In the genomic region with DNA sequence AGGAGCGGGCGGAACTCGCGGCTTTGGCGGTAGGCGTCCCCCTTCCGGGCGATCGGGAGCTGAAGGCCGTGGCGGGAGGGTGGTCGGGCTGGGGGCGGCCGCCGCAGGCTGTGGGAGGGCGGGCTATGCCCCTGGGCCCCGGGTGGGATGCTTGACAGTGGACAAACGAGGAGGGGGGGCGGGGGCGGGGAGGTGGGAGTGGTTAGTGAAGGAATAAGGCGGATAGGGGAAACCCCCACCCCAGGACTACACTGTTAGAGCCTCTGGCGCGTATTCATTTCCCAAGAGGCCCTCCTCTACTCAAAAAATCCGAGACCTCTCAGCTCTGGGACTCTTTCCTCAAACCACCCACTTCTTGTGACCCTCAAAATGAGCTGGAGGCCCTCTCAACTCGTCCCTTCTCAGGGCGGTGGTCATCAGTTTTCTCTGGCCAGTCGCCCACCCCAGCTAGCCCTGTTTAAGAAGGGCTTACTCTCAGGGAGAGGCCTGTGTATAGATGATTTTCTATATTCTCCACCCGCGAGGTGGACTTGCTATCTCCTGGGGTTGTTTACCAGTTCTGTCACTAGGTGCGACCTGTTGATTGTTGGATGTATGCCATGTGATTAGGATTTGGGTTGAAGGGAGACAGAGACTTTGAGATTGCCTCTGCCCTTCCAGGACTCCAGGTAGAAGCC, we compare ENCODE assay signal across 9 mouse cellular contexts. TPM values are rescaled to one million over a fixed set of nuclear protein-coding genes. Genes with fewer than 3 reads are reported as not detected.
DNase-seq lines count a peak whose midpoint lies in the region; ATAC-seq and TF ChIP-seq lines count a peak whose summit lies in the region.
"Had no signal": no experiment of that assay in that cellular context is flagged by ENCODE, and none has a peak within 500 bp of the region (broad histone marks: within the 10 kb centered on the region; RNA-seq: fewer than 3 reads in every experiment).

No protein-coding gene starts in this region.

- in situ Hi-C loops in ES-E14 (cut with MboI; ENCODE audit: low sequenced_read_pairs in 2 of 2, unreplicated experiment in 2 of 2), result no loop called here

- peak overlapping the region; percentile 79 for H3K27ac ChIP-seq in ES-E14 (ENCODE audit: insufficient read depth, low read depth, low read length, poor library complexity, severe bottlenecking)
- peak overlapping the region; percentile 91 for H3K27ac ChIP-seq in embryonic facial prominence, embryonic 15.5 days (replicated peaks)
- peak overlapping the region; percentile 84 for H3K27ac ChIP-seq in hindbrain, embryonic 16.5 days (ENCODE audit: low read depth, low read length)
- H3K27ac ChIP-seq in midbrain, embryonic 10.5 days (replicated peaks), result peak overlapping the region; percentile 94

- peak; percentile 72 for ATAC-seq in embryonic facial prominence, embryonic 15.5 days (ENCODE audit: insufficient number of reproducible peaks, low FRiP score, low TSS enrichment, low read depth)
- ATAC-seq in hindbrain, embryonic 16.5 days, result peak; percentile 77

- peak overlapping the region; percentile 78 for H3K4me2 ChIP-seq in embryonic facial prominence, embryonic 15.5 days (replicated peaks)
- peak overlapping the region; percentile 74 for H3K4me2 ChIP-seq in hindbrain, embryonic 16.5 days (ENCODE audit: low read length)

- no peaks in the 10 kb centered on the region for H3K9me3 ChIP-seq in ES-E14 (ENCODE audit: control insufficient read depth, insufficient read depth, low read depth, low read length)
- H3K9me3 ChIP-seq in embryonic facial prominence, embryonic 15.5 days (replicated peaks), result no peaks in the 10 kb centered on the region
- H3K9me3 ChIP-seq in hindbrain, embryonic 16.5 days (ENCODE audit: control insufficient read depth, low read length), result no peaks in the 10 kb centered on the region
- H3K9me3 ChIP-seq in midbrain, embryonic 10.5 days (replicated peaks), result no peaks in the 10 kb centered on the region

- peaks cover 18% of the 10 kb centered on the region; the same call in 1 of the 2 replicates for H3K36me3 ChIP-seq in ES-E14 (ENCODE audit: control insufficient read depth, insufficient read depth, low read length, poor library complexity, severe bottlenecking)
- peaks cover 38% of the 10 kb centered on the region for H3K36me3 ChIP-seq in embryonic facial prominence, embryonic 15.5 days
- peaks cover 22% of the 10 kb centered on the region for H3K36me3 ChIP-seq in hindbrain, embryonic 16.5 days (ENCODE audit: control insufficient read depth, insufficient read depth, low read length)
- H3K36me3 ChIP-seq in midbrain, embryonic 10.5 days, result peaks cover 40% of the 10 kb centered on the region

- peak overlapping the region; percentile 74 for H3K9ac ChIP-seq in ES-E14 (ENCODE audit: insufficient read depth, low read depth, low read length, poor library complexity, severe bottlenecking)
- peak overlapping the region; percentile 70 for H3K9ac ChIP-seq in embryonic facial prominence, embryonic 15.5 days
- H3K9ac ChIP-seq in hindbrain, embryonic 16.5 days (ENCODE audit: low read depth, low read length), result peak overlapping the region; percentile 95

- no peaks in the 10 kb centered on the region for H3K27me3 ChIP-seq in embryonic facial prominence, embryonic 15.5 days
- H3K27me3 ChIP-seq in hindbrain, embryonic 16.5 days (replicated peaks; ENCODE audit: control insufficient read depth, insufficient read depth, low read length), result no peaks in the 10 kb centered on the region
- H3K27me3 ChIP-seq in midbrain, embryonic 10.5 days (ENCODE audit: low read depth, poor library complexity, severe bottlenecking), result 0 out of 2 replicates have a peak, but pooled peaks cover 4% of the 10 kb centered on the region

- 1% methylated on average over 23 of the region's 30 CpGs for WGBS in embryonic facial prominence, embryonic 15.5 days
- under 1% methylated on average over 20 of the region's 30 CpGs for WGBS in hindbrain, embryonic 16.5 days
- WGBS in midbrain, embryonic 10.5 days, result 2% methylated on average over 16 of the region's 30 CpGs

- peak; percentile 38 for DNase-seq in kidney, adult 9 months
- no peak for DNase-seq in kidney, postnatal 10 days
- no peak for DNase-seq in ES-E14 (ENCODE audit: low read depth, low spot score)
- no peak for DNase-seq in midbrain, embryonic 10.5 days (ENCODE audit: low spot score)
- no peak for DNase-seq in left cerebral cortex, adult 9 months (ENCODE audit: low spot score in 2 of 2)
- no peak for DNase-seq in urinary bladder, postnatal 4 days (ENCODE audit: low spot score in 2 of 2)

- H3K4me1 ChIP-seq in ES-E14 (ENCODE audit: control insufficient read depth in 2 of 2, insufficient read depth in 2 of 2, low read length in 2 of 2, poor library complexity in 1 of 2), result peaks cover 3 to 38% of the 10 kb centered on the region in 2 experiments; a peak in 2 of 4 replicates
- peaks cover 33% of the 10 kb centered on the region for H3K4me1 ChIP-seq in embryonic facial prominence, embryonic 15.5 days
- peaks cover 19% of the 10 kb centered on the region for H3K4me1 ChIP-seq in hindbrain, embryonic 16.5 days (ENCODE audit: control insufficient read depth, insufficient read depth, low read depth, low read length)
- peaks cover 35% of the 10 kb centered on the region for H3K4me1 ChIP-seq in midbrain, embryonic 10.5 days

- peak overlapping the region; percentile 92 to 94 for H3K4me3 ChIP-seq in ES-E14 (ENCODE audit: insufficient read depth in 1 of 2, low read depth in 1 of 2, low read length in 2 of 2, poor library complexity in 1 of 2, severe bottlenecking in 1 of 2)
- H3K4me3 ChIP-seq in embryonic facial prominence, embryonic 15.5 days (replicated peaks), result peak overlapping the region; percentile 69
- H3K4me3 ChIP-seq in hindbrain, embryonic 16.5 days (ENCODE audit: low read length), result peak overlapping the region; percentile 92
- H3K4me3 ChIP-seq in midbrain, embryonic 10.5 days, result peak overlapping the region; percentile 82

TF ChIP-seq in ES-E14, 5 proteins besides CTCF, POLR2A, EP300 and RAD21:
- TF ChIP-seq MAFK (IDR thresholded peaks at IDR 0.05; ENCODE audit: insufficient read depth, low read depth, low read length), result no peak
- no peak for TF ChIP-seq CHD2 (IDR thresholded peaks at IDR 0.05; ENCODE audit: low read depth, low read length)
- TF ChIP-seq ZNF384 (IDR thresholded peaks at IDR 0.05; ENCODE audit: low read depth, low read length), result no peak
- TF ChIP-seq HCFC1 (IDR thresholded peaks at IDR 0.05; ENCODE audit: borderline replicate concordance, insufficient read depth, low read length), result no peak; the same call in 1 of the 2 replicates
- no peak for TF ChIP-seq ZC3H11A (IDR thresholded peaks at IDR 0.05; ENCODE audit: borderline replicate concordance, low read depth, low read length)

RNA-seq across cellular contexts. Expression of a gene that starts 0.5 kb away (rescaled TPM):
- 7.2 and 15.8 TPM in 2 replicates for total RNA-seq in ES-E14 (2012; rRNA removed)
- polyA plus RNA-seq in embryonic facial prominence, embryonic 15.5 days (2015; fragmentation: Nextera tagmentation; extraction: Ambion mirVana), result 18.8 and 19.9 TPM in 2 replicates
- 9.1 and 11.4 TPM in 2 replicates for polyA plus RNA-seq in hindbrain, embryonic 16.5 days (2015; fragmentation: Nextera tagmentation; extraction: Ambion mirVana)
- polyA plus RNA-seq in midbrain, embryonic 10.5 days (2016; fragmentation: Nextera tagmentation; extraction: Ambion mirVana), result 23.2 and 24.7 TPM in 2 replicates

RNA-seq across cellular contexts. Expression of a gene that starts 1.1 kb away (rescaled TPM):
- total RNA-seq in ES-E14 (2012; rRNA removed), result 0.04 and 0.11 TPM in 2 replicates
- polyA plus RNA-seq in embryonic facial prominence, embryonic 15.5 days (2015; fragmentation: Nextera tagmentation; extraction: Ambion mirVana), result 0.33 and 0.35 TPM in 2 replicates
- polyA plus RNA-seq in hindbrain, embryonic 16.5 days (2015; fragmentation: Nextera tagmentation; extraction: Ambion mirVana), result 0.35 and 0.56 TPM in 2 replicates
- polyA plus RNA-seq in midbrain, embryonic 10.5 days (2016; fragmentation: Nextera tagmentation; extraction: Ambion mirVana), result 0.14 and 0.16 TPM in 2 replicates
- total RNA-seq: neutrophil, adult 5-6 weeks had no signal

RNA-seq across cellular contexts. Expression of a gene that starts 14.8 kb away (rescaled TPM):
- 8.2 and 11.1 TPM in 2 replicates for total RNA-seq in ES-E14 (2012; rRNA removed)
- 73.9 and 79.1 TPM in 2 replicates for polyA plus RNA-seq in embryonic facial prominence, embryonic 15.5 days (2015; fragmentation: Nextera tagmentation; extraction: Ambion mirVana)
- 163 and 175 TPM in 2 replicates for polyA plus RNA-seq in hindbrain, embryonic 16.5 days (2015; fragmentation: Nextera tagmentation; extraction: Ambion mirVana)
- 27.5 and 31.5 TPM in 2 replicates for polyA plus RNA-seq in midbrain, embryonic 10.5 days (2016; fragmentation: Nextera tagmentation; extraction: Ambion mirVana)

RNA-seq across cellular contexts. Expression of a gene that starts 31.4 kb away (rescaled TPM):
- 7.1 and 10.4 TPM in 2 replicates for total RNA-seq in ES-E14 (2012; rRNA removed)
- 20.8 and 25.0 TPM in 2 replicates for polyA plus RNA-seq in embryonic facial prominence, embryonic 15.5 days (2015; fragmentation: Nextera tagmentation; extraction: Ambion mirVana)
- 8.4 and 13.7 TPM in 2 replicates for polyA plus RNA-seq in hindbrain, embryonic 16.5 days (2015; fragmentation: Nextera tagmentation; extraction: Ambion mirVana)
- 22.3 and 25.1 TPM in 2 replicates for polyA plus RNA-seq in midbrain, embryonic 10.5 days (2016; fragmentation: Nextera tagmentation; extraction: Ambion mirVana)

RNA-seq across cellular contexts. Expression of a gene that starts 59.2 kb away (rescaled TPM):
- not detected in 2 replicates for total RNA-seq in ES-E14 (2012; rRNA removed)
- 320 and 374 TPM in 2 replicates for polyA plus RNA-seq in embryonic facial prominence, embryonic 15.5 days (2015; fragmentation: Nextera tagmentation; extraction: Ambion mirVana)
- polyA plus RNA-seq in hindbrain, embryonic 16.5 days (2015; fragmentation: Nextera tagmentation; extraction: Ambion mirVana), result 2.2 TPM in 1 of 2 replicates, not detected in the other
- not detected in 2 replicates for polyA plus RNA-seq in midbrain, embryonic 10.5 days (2016; fragmentation: Nextera tagmentation; extraction: Ambion mirVana)
